Mouse (Mus musculus): ENCODE data around the gene AY358078. TPM values are rescaled to one million over a fixed set of nuclear protein-coding genes. Genes with fewer than 3 reads are reported as not detected.
"Not testable (repeated sequence)": the region's sequence is repeated elsewhere in the genome, so short reads cannot be mapped to it uniquely, and the experiment has no call there.

Gene AY358078
- polyA plus RNA-seq, 1 experiment from 2014 or later, result not detected

- WGBS, result 92% methylated on average over 2 of the region's 2 CpGs
- Histone ChIP-seq H3K9ac (ENCODE audit: low read depth, low read length) (no peak overlapping the region), H3K4me3 (ENCODE audit: low read depth, low read length) (no peak overlapping the region), H3K9me3 (replicated peaks; ENCODE audit: control insufficient read depth, low read length, poor library complexity, severe bottlenecking) (no peaks in the 10 kb centered on the region), H3K4me2 (ENCODE audit: low read length) (no peak overlapping the region), H3K27me3 (ENCODE audit: control insufficient read depth, insufficient read depth, low read depth, low read length) (no peaks in the 10 kb centered on the region), H3K4me1 (ENCODE audit: control insufficient read depth, insufficient read depth, low read length) (no peaks in the 10 kb centered on the region), H3K36me3 (ENCODE audit: control insufficient read depth, insufficient read depth, low read length) (no peaks in the 10 kb centered on the region), H3K27ac (ENCODE audit: low read length) (no peak overlapping the region)
- ATAC-seq, result no peak
Observed at GRCm38 (mm10) chr14:51794106-51794505, 5.7 kb upstream of the AY358078 start.

GRCm38 (mm10) chr14:51826625-51827024, 26.8 kb downstream of the AY358078 start:
- Histone ChIP-seq H3K36me3 (ENCODE audit: control insufficient read depth, insufficient read depth, low read length) (no peaks in the 10 kb centered on the region), H3K9ac (ENCODE audit: low read depth, low read length) (no peak overlapping the region), H3K4me3 (ENCODE audit: low read depth, low read length) (no peak overlapping the region), H3K4me1 (ENCODE audit: control insufficient read depth, insufficient read depth, low read length) (no peaks in the 10 kb centered on the region), H3K27me3 (ENCODE audit: control insufficient read depth, insufficient read depth, low read depth, low read length) (no peaks in the 10 kb centered on the region), H3K27ac (ENCODE audit: low read length) (no peak overlapping the region), H3K9me3 (replicated peaks; ENCODE audit: control insufficient read depth, low read length, poor library complexity, severe bottlenecking) (no peaks in the 10 kb centered on the region), H3K4me2 (ENCODE audit: low read length) (no peak overlapping the region)
- WGBS, result 92% methylated on average over 1 of the region's 1 CpGs
- no peak for ATAC-seq

- H3K27ac ChIP-seq (ENCODE audit: low read length); H3K4me1 ChIP-seq (ENCODE audit: control insufficient read depth, insufficient read depth, low read length); H3K27me3 ChIP-seq (ENCODE audit: control insufficient read depth, insufficient read depth, low read depth, low read length); H3K9ac ChIP-seq (ENCODE audit: low read depth, low read length); H3K4me2 ChIP-seq (ENCODE audit: low read length); H3K36me3 ChIP-seq (ENCODE audit: control insufficient read depth, insufficient read depth, low read length); H3K9me3 ChIP-seq (replicated peaks; ENCODE audit: control insufficient read depth, low read length, poor library complexity, severe bottlenecking); H3K4me3 ChIP-seq (ENCODE audit: low read depth, low read length): not testable (repeated sequence)
- peak; percentile 67; the same call in 1 of the 2 replicates for ATAC-seq
- 40% methylated on average over 5 of the region's 5 CpGs for WGBS
Observed at GRCm38 (mm10) chr14:51827842-51828241, 28.0 kb downstream of the AY358078 start.

- no peak for ATAC-seq
- no peak overlapping the region for H3K4me2 ChIP-seq (ENCODE audit: low read length)
- no peak overlapping the region for H3K4me3 ChIP-seq (ENCODE audit: low read depth, low read length)
- H3K9ac ChIP-seq (ENCODE audit: low read depth, low read length), result no peak overlapping the region
- no peaks in the 10 kb centered on the region for H3K27me3 ChIP-seq (ENCODE audit: control insufficient read depth, insufficient read depth, low read depth, low read length)
- H3K4me1 ChIP-seq (ENCODE audit: control insufficient read depth, insufficient read depth, low read length), result no peaks in the 10 kb centered on the region
- H3K36me3 ChIP-seq (ENCODE audit: control insufficient read depth, insufficient read depth, low read length), result no peaks in the 10 kb centered on the region
- WGBS, result 84% methylated on average over 6 of the region's 6 CpGs
- H3K27ac ChIP-seq (ENCODE audit: low read length), result no peak overlapping the region
- no peaks in the 10 kb centered on the region for H3K9me3 ChIP-seq (replicated peaks; ENCODE audit: control insufficient read depth, low read length, poor library complexity, severe bottlenecking)
Observed at GRCm38 (mm10) chr14:51829188-51829587, 29.3 kb downstream of the AY358078 start.

- not testable (repeated sequence) for H3K9me3 ChIP-seq (replicated peaks; ENCODE audit: control insufficient read depth, low read length, poor library complexity, severe bottlenecking); H3K27ac ChIP-seq (ENCODE audit: low read length); H3K4me1 ChIP-seq (ENCODE audit: control insufficient read depth, insufficient read depth, low read length); H3K4me2 ChIP-seq (ENCODE audit: low read length); ATAC-seq; H3K36me3 ChIP-seq (ENCODE audit: control insufficient read depth, insufficient read depth, low read length); H3K4me3 ChIP-seq (ENCODE audit: low read depth, low read length); H3K27me3 ChIP-seq (ENCODE audit: control insufficient read depth, insufficient read depth, low read depth, low read length); H3K9ac ChIP-seq (ENCODE audit: low read depth, low read length)
- WGBS, result 34% methylated on average over 2 of the region's 2 CpGs
Observed at GRCm38 (mm10) chr14:51838480-51838879, 38.6 kb downstream of the AY358078 start.

- Histone ChIP-seq H3K9me3 (replicated peaks; ENCODE audit: control insufficient read depth, low read length, poor library complexity, severe bottlenecking) (no peaks in the 10 kb centered on the region), H3K27me3 (ENCODE audit: control insufficient read depth, insufficient read depth, low read depth, low read length) (no peaks in the 10 kb centered on the region), H3K4me3 (ENCODE audit: low read depth, low read length) (no peak overlapping the region), H3K9ac (ENCODE audit: low read depth, low read length) (no peak overlapping the region), H3K4me2 (ENCODE audit: low read length) (no peak overlapping the region), H3K4me1 (ENCODE audit: control insufficient read depth, insufficient read depth, low read length) (no peaks in the 10 kb centered on the region), H3K36me3 (ENCODE audit: control insufficient read depth, insufficient read depth, low read length) (no peaks in the 10 kb centered on the region), H3K27ac (ENCODE audit: low read length) (no peak overlapping the region)
- no peak for ATAC-seq
- WGBS, result 75% methylated on average over 1 of the region's 1 CpGs
Observed at GRCm38 (mm10) chr14:51842250-51842649, 42.4 kb downstream of the AY358078 start.

GRCm38 (mm10) chr14:51842781-51843180, 42.9 kb downstream of the AY358078 start:
- 95% methylated on average over 2 of the region's 2 CpGs for WGBS
- Histone ChIP-seq H3K27ac (ENCODE audit: low read length) (no peak overlapping the region), H3K4me2 (ENCODE audit: low read length) (no peak overlapping the region), H3K9ac (ENCODE audit: low read depth, low read length) (no peak overlapping the region), H3K27me3 (ENCODE audit: control insufficient read depth, insufficient read depth, low read depth, low read length) (no peaks in the 10 kb centered on the region), H3K4me1 (ENCODE audit: control insufficient read depth, insufficient read depth, low read length) (no peaks in the 10 kb centered on the region), H3K36me3 (ENCODE audit: control insufficient read depth, insufficient read depth, low read length) (no peaks in the 10 kb centered on the region), H3K9me3 (replicated peaks; ENCODE audit: control insufficient read depth, low read length, poor library complexity, severe bottlenecking) (no peaks in the 10 kb centered on the region), H3K4me3 (ENCODE audit: low read depth, low read length) (no peak overlapping the region)
- no peak for ATAC-seq

- Histone ChIP-seq H3K36me3 (ENCODE audit: control insufficient read depth, insufficient read depth, low read length) (no peaks in the 10 kb centered on the region), H3K4me3 (ENCODE audit: low read depth, low read length) (no peak overlapping the region), H3K27me3 (ENCODE audit: control insufficient read depth, insufficient read depth, low read depth, low read length) (no peaks in the 10 kb centered on the region), H3K27ac (ENCODE audit: low read length) (no peak overlapping the region), H3K4me2 (ENCODE audit: low read length) (no peak overlapping the region), H3K9ac (ENCODE audit: low read depth, low read length) (no peak overlapping the region), H3K9me3 (replicated peaks; ENCODE audit: control insufficient read depth, low read length, poor library complexity, severe bottlenecking) (no peaks in the 10 kb centered on the region), H3K4me1 (ENCODE audit: control insufficient read depth, insufficient read depth, low read length) (no peaks in the 10 kb centered on the region)
- ATAC-seq, result no peak
Observed at GRCm38 (mm10) chr14:51843882-51844281, 44.0 kb downstream of the AY358078 start.

- WGBS, result 80% methylated on average over 3 of the region's 3 CpGs
- Histone ChIP-seq H3K9me3 (replicated peaks; ENCODE audit: control insufficient read depth, low read length, poor library complexity, severe bottlenecking) (no peaks in the 10 kb centered on the region), H3K27me3 (ENCODE audit: control insufficient read depth, insufficient read depth, low read depth, low read length) (no peaks in the 10 kb centered on the region), H3K36me3 (ENCODE audit: control insufficient read depth, insufficient read depth, low read length) (no peaks in the 10 kb centered on the region), H3K4me3 (ENCODE audit: low read depth, low read length) (no peak overlapping the region), H3K9ac (ENCODE audit: low read depth, low read length) (no peak overlapping the region), H3K4me2 (ENCODE audit: low read length) (no peak overlapping the region), H3K4me1 (ENCODE audit: control insufficient read depth, insufficient read depth, low read length) (no peaks in the 10 kb centered on the region), H3K27ac (ENCODE audit: low read length) (no peak overlapping the region)
- ATAC-seq, result no peak
Observed at GRCm38 (mm10) chr14:51846566-51846965, 46.7 kb downstream of the AY358078 start.

- not testable (repeated sequence) for H3K4me3 ChIP-seq (ENCODE audit: low read depth, low read length); ATAC-seq; H3K9me3 ChIP-seq (replicated peaks; ENCODE audit: control insufficient read depth, low read length, poor library complexity, severe bottlenecking); H3K36me3 ChIP-seq (ENCODE audit: control insufficient read depth, insufficient read depth, low read length); H3K4me2 ChIP-seq (ENCODE audit: low read length); H3K4me1 ChIP-seq (ENCODE audit: control insufficient read depth, insufficient read depth, low read length); H3K27ac ChIP-seq (ENCODE audit: low read length); H3K9ac ChIP-seq (ENCODE audit: low read depth, low read length); H3K27me3 ChIP-seq (ENCODE audit: control insufficient read depth, insufficient read depth, low read depth, low read length)
- 49% methylated on average over 3 of the region's 3 CpGs for WGBS
Observed at GRCm38 (mm10) chr14:51851006-51851405, 51.2 kb downstream of the AY358078 start.
